Mouse (Mus musculus) lung, postnatal 10 days (tissue): ENCODE data around the gene Padi6.
A peak's percentile ranks its signal among the peaks of the same experiment; 100 is the strongest.

ENCODE experiments used
- DNase-seq: peaks from one replicate; pipeline ENCODE4 v3.0.0; 2021

Padi6 gene

DNA sequence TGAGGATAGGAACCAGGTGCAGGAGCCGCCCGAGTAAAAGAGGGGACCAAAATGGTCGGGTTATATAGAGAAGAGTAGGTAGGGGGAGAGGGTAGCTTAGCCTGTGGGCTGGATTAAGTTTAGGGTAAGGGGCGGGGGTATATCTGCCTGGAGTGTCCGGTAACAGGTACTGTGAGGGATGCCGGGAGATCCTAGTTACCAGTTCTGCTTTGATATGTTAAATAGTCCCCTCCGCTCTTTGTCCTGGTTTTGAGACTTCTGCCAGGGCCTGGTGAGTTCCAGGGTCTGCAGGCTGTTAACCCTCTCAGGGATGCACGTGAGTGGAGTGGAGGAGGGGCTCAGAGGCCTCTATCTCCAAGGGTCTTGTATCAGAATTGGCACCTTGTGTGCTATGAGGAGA lies 38.8 kb downstream of the Padi6 start:
- no peak for DNase-seq

DNA sequence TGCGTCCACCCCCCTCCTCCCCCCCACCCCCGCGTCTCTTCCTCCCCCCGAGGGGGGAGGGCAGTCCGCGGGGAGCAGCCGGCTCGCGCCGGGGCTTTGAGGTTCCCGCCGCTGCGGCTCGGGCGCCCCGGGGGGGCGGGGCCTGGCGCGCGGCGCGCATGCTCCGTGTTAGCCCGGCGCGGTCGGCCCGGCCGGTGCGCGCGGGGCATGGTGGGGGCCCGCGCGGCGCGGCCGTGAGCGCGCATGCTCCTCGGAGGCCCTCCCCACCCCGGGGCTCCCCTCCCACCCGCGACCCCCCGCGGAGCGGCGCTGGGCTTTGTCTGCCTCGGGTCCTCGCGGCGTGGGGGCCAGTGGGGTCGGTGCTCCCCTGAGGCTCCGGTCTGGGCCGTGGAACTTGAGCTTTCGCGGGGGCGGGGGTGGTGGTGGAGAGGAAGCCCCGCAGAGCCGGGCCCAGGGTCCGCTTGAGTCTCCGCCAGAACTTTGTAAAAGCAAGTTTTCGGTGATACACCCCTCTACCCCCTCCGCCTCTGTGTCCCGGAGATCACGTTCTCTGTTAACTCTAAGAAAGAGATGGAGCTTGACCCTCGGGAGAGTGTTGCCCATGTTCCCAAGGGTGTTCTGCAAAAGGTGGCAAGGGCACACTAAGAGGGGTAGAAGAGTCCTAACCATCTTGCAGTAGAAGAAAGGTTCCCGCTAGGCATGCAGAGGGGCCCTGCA lies 39.7 kb downstream of the Padi6 start:
- DNase-seq = peak; percentile 88

DNA sequence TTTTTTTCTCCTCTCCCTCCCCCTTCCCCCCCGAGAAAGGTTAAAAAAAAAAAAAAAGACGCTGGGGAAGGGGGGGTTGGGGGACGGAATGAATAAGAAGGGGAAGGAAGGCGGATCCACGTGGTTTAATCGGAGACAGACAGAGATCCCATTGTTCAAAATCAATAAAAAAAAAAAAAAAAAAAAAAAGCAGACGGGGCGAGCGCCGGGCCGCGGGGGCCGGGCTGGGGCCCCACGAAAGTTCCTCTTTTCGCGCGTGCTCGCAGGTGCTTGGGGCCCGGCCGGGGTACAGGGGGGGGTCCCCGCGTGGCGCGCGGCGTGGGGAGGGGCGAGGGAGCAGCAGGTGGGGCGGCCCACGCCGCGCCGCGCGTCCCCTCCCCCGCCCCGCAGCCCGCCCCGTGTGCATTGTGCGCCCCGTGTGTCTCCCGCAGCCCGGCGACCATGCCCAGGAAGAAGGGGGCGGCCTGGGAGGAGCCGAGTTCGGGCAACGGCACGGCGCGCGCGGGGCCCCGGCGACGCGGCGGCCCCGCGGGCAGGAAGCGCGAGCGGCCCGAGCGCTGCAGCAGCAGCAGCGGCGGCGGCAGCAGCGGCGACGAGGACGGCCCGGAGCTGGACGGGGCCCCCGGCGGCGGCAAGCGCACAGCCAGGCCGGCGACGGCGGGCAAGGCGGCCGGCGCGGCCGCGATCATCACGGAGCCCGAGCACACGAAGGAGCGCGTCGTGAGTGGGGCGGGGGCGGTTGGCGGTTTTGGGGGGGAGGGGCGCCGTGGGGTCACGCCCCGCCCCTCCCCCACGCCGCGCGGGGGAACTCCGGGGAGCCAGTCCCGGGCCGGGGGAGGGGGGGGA lies 40.5 kb downstream of the Padi6 start:
- peak; percentile 56 for DNase-seq

DNA sequence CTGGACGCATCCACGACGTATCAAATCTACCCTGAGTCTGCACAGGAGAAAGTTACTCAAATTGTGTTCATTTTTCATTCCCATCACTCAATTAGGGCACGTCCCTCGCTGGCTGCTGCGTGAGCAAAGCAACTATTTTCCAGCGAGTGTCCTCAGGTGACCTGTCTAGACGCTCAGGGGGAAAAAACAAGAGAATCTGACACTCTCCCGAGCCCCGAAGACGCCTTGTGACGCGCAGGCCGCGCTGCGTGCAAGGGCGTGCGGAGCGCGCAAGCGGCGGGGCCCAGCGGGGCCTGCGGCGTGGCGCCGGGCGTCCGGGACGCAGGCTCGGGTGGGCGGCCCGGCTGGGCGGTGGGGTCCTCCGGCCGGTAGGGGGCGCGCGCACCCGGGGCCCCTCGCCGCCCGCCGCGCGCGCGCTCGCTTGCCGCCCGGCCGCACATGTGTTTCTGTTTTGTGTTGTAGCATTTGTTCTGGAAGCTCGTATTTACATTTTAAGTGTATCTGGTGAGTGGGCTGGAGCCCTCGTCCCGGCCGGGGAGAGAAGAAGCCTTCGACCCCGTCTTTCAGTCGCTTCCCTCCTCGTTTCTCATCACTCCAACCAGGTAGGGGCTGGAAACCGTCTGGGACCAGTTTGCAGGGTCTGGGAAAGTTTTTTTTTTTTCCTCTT lies 41.3 kb downstream of the Padi6 start:
- peak; percentile 82 for DNase-seq

DNA sequence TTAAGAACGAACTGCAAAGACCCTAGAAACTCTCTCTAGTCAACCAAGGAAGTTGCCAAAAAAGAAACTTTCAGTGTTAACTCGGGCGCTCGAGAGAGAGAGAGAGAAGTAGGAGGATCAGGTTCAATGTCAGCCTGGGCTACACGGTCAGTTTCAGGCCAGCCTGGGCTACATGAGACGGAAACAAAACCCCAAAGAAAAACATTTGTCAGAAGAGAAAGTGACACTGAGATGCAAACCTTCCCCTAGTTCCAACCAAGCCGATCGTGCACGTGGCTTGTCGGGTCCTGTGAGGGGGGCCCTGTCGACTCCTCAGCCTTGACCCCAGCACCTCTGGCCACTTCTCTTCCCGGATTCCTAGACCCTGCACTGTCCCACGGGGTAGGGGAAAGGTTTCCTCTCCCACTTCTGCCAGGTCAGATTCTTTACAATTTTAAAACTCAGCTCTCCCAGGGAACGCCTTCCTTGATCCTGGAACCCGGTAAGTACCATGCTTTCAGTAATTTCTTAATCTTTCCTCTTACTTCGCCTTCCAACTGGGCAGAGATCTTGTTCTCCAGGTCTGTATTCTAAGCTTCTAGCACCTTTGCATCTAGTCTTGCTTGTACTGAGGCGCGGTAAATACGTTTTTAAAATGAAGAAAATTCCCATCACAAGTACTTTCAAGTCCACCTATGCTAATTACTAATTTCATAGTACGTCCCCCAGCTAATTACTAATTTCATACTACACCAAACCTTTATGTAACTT lies 42.0 kb downstream of the Padi6 start, which contains the start of gene Rcc2:
Rcc2 (plus strand) TSS at position 273 of the 750 bp plus-strand sequence.
- no peak for DNase-seq

DNA sequence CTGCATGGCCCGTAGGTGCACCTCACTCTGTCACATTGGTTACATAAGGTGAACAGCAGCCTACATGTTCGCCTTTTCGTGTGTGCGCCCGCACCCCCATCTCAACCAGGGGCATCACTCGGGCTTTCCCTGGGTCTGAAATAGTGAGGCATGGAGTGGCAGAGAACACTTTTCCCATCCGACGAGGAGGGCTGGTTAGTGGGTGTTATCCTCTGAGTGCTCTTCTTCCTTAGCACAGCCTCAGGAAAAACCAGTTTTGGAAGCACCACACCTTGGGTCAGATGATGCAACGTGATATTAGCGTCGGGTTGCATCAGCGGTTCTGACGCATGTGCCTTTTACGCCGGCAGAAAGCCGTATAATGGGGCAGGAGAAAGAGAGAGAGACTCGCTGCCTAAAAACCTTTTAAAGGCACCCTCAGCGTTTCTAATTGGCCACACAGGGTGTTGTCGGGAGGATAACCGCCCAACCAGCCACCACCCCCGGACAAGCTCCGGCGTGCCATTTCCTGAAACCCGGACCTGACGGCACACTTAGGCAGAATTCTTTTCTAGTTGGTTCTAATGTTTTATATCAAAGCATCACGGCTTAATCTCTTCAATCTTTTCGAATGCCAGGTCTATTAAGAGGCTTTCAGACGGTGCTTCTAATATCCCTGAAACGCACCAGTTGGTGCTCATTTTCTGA lies 42.9 kb downstream of the Padi6 start:
- DNase-seq = peak; percentile 82

DNA sequence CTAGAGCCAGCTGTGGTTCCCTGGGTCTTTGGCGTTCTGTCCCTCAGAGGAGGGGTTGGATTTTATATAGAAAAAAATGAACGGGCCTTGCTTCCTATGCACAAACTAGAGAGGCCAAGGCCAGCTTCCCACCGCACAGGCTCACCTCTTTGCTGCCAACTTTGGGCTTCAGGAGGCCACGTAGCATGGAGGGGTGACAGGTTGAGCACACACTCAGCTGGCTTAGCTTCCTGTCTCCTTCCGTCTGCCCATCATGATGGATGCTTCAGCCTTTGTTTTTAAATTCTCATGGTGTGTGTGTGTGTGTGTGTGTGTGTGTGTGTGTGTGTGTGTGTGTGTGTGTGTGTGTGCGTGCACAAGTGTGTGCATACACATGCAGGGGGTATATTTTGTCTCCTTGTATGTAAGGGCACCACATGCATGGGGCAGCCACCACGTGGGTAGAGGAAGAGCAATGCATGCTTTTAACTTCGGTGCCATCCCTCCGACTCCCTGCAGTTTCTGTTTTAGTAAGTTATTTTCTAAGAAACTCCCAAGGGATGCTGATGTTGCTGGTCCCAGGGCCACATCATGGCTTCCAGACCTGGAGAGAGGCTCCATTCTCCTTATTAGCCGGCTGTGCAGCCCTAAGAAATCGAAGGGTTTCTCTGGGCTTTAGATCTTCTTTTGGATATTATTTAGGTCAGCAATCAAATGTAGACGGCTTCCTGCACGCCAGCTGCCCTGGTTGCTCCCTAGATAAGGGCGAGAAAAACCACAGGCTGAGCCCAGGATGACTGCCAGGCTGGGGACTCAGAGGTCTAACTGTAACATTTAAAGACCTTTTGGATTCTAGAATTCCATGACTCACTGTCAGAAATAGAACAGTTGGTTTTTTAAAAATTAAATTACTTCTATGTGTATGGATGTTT lies 46.5 kb downstream of the Padi6 start:
- no peak for DNase-seq

DNA sequence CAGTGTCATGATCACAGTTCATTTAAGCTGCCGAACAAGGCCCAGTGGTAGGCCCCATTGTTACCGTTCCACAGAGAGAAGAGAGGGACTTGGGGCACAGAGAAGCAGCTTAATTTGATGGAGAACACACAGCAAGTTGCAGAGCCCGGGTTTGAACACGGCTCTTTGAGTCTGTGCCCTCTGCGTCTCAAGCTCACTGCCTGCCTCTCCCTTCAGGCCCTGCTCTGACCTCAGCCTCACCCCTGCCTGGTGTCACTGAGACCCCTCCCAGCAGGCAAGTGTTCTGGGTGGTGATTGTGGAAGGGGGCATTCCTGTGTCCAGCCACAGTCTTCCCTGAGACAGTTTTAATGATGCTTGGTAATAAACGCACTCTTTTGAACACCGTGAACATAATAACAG lies 47.3 kb downstream of the Padi6 start:
- no peak for DNase-seq

DNA sequence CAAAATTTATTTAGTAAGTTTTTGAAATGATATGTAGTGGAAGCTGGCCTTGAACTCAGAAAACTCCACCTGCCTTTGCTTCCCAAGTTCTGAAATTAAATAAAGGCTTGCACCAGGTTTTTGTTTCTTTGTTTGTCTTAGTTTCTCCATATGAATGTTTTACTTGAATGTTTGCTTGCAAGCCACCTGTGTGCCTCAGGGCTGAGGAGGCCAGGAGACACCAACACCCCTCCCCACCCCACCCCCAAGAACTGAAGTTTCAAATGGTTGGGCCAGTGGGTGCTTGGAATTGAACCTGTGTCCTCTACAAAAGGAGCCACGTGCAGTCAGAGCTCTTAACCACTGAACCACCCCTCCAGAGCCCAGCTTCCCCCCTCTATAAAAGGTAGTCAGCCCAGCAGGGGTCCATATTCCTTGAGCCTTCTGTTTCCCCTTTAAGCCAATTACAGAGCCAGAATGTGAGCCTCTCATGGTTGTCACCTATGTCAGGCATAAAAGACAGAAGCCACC lies 47.8 kb downstream of the Padi6 start:
- no peak for DNase-seq

DNA sequence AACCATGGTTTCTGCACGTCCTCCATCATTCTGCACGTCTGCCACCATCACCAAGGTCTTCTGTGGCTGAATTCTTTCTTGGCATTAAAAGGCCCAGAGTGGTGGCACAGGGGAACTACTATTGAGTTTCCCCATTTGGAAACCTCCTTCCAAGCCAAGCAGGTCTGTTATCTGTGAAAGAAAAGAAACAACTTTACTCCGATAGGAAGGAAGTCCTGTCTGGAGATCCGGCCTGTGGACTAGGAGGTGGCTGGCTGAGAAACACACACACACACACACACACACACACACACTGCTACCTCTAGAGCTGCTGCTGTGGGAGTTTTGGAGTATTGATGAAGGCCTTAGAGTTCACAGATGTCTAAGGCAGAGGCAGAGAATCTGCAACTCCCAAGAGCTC lies 48.9 kb downstream of the Padi6 start:
- no peak for DNase-seq

DNA sequence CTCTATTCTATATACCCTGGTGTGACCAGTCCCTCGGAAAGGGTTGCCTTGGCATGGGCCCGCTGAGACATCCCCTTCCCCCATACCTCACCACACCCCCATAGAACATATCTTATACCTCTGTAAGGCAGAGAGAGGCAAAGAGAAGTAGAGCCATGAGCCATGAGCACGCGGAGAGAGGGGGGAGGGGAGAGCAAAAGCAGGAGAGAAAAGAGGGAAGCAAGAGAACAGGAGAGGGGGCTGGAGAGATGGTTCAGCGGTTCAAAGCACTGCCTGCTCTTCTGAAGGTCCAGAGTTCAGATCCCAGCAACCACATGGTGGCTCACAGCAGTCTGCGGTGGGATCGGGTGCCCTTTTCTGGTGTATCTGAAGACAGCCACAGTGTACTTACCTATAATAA lies 51.0 kb downstream of the Padi6 start:
- DNase-seq = no peak

DNA sequence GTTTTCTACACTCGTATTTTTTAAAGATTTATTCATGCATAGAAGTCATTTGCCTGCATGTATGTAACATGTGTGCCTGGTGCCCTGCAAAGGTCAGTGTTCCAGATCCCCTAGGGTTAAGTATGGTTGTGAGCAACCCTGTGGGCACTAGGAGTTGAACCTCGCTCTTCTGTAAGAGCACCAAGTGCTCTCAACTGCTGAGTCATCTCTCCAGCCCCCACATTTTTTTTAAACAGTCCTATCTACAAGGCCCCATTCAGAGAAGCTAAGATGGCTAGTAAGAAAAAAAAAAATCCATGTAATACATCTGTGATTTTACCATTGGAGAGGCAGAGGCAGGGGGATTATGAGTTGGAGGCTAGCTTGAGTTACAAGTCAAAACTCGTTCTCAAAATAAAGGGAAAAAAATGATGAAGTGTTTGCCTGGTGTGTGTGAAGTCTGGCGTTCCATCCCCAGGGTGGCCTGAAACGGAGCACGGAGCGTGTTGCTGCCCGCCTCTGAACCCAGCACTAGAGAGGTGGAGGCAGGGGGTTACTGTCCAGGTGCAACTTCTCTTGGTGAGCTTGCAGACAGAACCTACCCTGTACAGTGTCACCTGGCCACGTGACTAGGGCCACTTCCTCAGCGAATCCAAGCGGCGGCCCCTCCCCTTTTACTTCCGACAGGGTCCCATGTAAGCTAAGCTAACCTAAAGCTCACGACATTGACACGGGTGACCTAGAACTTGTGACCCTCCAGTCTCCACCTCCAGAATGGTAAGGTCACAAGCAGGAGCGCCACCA lies 52.4 kb downstream of the Padi6 start:
- no peak for DNase-seq

DNA sequence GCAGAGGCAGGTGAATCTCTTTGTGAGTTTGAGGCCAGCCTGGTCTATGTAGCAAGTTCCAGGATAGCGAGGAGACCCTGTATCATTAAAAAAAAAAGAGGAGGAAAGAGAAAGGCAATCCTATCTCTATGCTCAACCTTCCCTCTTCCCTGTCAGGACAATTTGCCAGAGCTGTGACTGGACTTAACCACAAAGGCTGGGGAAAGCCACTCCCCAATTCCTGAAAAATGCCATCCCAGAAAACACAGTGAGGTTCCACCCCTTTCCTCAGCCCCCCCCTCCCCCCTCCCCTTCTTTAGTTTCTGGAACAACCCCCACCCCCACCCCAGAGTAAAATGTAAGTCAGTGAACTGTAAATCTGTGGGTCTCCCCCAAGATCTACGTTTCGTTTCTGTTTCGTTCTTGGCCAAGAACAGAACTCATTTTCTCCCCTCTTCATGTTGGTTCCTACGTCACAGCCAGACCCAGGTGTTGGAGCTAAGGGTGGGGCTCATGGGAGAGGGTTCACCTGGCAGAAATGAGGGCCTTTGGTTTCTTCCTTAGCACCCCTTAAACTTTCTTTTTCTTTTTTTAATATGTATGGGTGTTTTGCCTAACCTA lies 53.5 kb downstream of the Padi6 start:
- DNase-seq = no peak

DNA sequence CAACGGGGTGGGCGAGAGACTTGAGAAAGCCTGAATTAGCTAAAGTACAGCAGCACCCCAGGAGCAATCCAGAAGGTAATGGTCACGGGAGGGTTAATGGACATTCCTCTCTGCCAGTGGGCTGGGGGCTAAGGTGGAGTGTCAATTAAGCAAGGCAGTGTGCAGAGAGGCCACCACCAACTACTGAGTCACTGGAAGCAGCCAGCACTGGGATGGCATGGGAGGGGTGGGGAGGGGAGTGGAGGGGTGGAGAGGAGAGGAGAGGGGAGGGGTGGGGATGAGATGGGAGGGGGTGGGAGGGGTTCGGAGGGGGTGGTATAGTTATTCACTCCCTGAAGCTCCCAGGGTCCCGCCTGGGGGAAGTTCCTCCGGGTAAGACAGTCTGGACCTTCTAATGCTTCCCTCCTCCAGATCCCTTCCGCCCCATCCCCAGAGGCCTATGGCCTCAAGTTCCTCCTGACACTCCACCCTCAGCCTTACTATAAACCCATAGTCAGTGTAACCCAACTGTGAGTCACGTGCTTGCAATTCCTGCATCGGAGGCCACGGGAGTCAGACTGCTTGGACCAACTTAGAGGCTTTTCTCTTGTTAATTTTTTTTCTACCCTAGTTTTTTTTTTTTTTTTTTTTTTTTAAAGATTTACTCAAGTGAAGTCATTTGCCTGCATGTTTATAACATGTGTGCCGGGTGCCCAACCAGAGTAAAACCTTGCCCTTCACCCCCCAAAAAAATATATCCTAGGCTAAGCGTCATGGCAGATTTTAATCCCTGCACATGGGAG lies 54.2 kb downstream of the Padi6 start:
- DNase-seq = no peak

DNA sequence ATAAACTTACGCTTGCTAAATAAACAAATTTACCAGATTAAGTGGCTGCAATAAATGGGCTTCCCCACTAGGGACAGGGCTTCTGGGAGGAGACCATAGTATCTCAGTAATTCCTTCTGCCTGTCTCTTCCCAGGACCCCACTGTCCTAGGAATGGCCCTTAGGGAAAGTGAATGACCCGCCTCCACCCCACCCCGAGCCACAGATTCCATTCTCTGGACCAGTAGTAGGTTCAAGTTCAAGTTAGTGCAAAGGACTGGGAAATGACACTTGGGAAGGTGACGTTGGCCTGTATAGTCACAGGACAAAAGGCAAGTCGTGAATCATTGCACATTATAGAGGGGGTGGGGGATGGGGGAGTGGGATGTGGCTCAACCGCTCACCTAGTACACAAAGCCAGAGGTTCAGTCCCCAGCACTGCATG lies 57.6 kb downstream of the Padi6 start:
- no peak for DNase-seq

DNA sequence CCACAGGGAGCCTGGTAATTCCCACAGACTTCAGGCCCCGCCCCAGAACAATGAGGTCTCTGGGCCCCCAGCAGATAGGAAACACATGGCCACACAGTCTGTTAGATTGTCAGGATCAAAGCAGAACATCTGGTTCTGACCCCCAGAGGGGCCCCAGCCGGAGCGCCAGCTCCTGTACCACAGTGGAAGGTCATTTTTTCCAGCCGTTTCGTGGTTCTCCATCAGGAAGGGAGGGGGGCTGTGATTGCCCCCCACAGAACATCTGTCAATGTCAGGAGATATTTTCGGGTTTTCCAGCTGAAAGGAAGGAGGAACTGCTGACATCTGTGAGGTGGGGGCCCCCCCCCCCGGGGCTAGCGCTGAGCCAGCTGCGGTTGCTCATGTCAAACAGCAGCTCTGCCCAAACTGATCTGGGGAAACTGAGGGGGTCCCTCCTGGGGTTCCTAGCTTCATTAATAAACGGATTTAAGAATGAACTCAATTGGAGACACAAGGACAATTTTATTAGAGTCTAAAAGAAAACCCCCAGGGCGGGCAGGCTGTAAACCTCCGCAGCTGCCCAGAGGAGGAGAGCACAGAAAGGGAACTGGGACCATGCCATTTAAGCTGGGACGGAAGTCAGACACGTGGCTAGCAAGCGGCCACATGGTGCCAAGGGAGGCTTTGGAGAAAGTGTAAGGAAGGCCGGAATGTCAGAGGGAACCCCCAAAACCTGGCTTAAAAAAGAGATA lies 58.1 kb downstream of the Padi6 start:
- DNase-seq = peak; percentile 79

DNA sequence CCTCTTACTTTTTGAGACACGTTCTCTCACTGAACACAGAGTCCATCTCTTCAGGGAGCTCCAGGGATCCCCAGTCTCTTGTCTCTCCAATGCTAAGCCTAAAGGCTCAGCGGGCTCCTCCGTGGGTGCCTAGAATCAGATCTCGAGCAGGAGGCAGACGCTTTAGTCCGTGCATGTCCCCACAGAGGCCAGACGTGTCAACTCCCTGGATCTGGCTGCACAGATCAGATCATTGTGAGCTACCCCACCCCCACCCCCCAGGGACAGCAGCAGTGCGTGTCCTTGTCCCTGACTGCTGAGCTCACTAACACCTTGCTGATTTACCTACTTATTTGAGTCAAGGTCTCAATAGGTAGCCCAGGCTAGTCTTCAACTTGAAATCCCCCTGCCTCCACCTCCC lies 58.8 kb downstream of the Padi6 start:
- DNase-seq = no peak

DNA sequence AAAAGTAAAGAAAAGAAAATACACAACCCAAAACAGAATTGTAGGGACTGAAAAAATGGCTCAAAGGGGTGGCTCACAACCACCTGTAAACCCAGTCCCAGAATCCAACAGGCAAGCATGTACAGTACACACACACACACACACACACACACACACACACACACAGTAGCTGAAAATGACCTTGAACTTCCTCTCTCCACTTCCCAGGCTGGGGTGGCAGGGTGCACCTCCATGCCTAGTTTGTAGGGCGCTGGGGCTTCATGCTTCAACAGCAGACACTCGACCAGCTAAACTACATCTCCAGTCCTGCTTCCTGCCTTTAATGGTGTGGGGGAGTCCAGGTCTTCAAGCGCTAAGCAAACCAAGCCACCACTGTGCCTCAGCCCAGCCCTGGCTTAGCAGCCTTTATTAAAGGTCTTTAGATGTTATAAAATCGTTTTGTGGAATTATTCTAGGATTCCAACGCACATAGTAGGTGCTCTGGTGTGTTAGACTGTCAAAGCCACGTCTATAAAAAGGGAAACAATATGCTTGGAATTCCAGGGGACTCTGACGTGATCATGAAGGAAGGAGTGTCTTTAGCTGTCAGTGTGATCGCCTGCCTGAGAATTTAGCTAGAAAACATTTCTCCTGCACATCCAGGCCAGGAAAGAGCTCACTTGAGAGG lies 61.6 kb downstream of the Padi6 start:
- no peak for DNase-seq
